Mouse (Mus musculus): ENCODE data around the gene Stat2.

DNA sequence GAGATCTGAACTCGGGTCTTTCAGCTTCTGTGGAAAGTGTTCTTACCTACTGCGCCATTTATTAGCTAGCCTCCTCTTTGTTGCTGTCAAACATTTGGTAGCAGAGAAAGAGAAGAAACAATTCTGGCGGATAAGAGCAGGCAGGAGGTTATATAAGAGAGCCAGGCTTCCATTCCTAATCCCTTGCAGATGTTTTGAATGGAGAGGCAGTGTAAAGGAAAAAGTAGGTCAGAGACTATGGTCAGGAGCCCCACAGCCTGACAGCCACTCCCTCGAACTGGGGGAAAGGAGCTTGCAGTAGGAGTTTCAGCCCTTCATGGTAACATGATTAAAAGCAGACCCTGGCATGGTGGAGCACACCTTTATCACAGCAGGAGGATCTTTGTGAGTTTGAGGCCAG, 34.0 kb upstream of the Stat2 start:
- no peak for TF ChIP-seq CTCF (IDR thresholded peaks at IDR 0.05; ENCODE audit: low read depth, low read length)
- no peak for TF ChIP-seq EP300 (IDR thresholded peaks at IDR 0.05; ENCODE audit: insufficient read depth, low read depth, low read length)
- no peak for TF ChIP-seq POLR2A (IDR thresholded peaks at IDR 0.05; ENCODE audit: insufficient read depth, low read length)
